Mouse (Mus musculus): ENCODE results near the gene Gm19345. TPM values are rescaled to one million over a fixed set of nuclear protein-coding genes. Genes with fewer than 3 reads are reported as not detected.
A peak's percentile ranks its signal among the peaks of the same experiment; 100 is the strongest.

The Gm19345 gene
- polyA plus RNA-seq, 1 experiment = not detected

DNA sequence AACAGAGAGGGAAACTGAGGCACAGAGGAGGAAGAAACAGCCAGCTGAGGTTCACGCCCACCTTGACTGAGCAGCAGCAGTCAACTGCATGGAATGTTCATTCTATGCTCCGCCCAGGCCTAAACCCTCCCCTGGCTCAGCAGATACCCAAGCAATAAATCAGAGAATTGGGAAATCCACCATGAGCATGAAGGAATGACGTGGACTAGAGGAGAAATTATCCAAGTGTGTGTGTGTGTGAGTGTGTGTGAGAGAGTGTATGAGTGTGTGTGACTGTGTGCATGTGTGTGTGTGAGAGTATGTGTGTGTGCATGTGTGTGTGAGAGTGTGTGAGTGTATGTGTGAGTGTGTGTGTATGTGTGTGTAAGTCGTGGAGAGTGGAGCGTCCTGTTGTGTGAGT lies 33.4 kb upstream of the Gm19345 start:
- H3K79me2 ChIP-seq (ENCODE audit: control insufficient read depth, insufficient read depth) = no peaks in the 10 kb centered on the region
- no peak overlapping the region for H3ac ChIP-seq (ENCODE audit: control insufficient read depth, insufficient read length, low read depth)
- H3K4me3 ChIP-seq (ENCODE audit: insufficient read depth, poor library complexity, severe bottlenecking) = no peak overlapping the region
- no peaks in the 10 kb centered on the region for H3K79me3 ChIP-seq (ENCODE audit: low read depth)
- H3K27me3 ChIP-seq (ENCODE audit: control insufficient read depth, insufficient read depth, insufficient read length) = no peaks in the 10 kb centered on the region
- H3K36me3 ChIP-seq (ENCODE audit: control insufficient read depth, insufficient read depth) = no peaks in the 10 kb centered on the region
- TF ChIP-seq USF1 (IDR thresholded peaks at IDR 0.05; ENCODE audit: low read depth) = no peak
- TF ChIP-seq CEBPB (IDR thresholded peaks at IDR 0.05; ENCODE audit: low read depth) = peak; percentile 86

DNA sequence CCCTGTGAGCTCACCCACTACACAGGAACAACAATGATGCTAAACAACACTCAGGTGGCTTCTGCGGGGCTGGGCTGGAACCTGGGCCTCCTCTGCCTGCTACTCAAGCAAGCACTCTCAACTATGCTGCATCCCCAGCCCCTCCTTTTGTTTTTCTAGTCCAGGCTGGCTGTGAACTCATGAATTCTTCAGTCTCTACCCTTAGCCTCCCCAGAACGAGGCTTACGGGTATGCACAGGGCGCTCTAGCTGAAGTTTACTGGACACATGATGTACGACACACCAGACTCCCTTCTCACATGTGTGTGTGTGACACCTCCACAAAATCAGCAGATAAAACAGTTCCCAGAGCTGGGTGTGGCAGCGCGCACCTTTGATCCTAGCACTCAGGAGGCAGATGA lies 32.9 kb upstream of the Gm19345 start:
- H3K79me3 ChIP-seq (ENCODE audit: low read depth) = no peaks in the 10 kb centered on the region
- no peaks in the 10 kb centered on the region for H3K79me2 ChIP-seq (ENCODE audit: control insufficient read depth, insufficient read depth)
- no peak overlapping the region for H3K4me3 ChIP-seq (ENCODE audit: insufficient read depth, poor library complexity, severe bottlenecking)
- TF ChIP-seq FOSL1 (IDR thresholded peaks at IDR 0.05; ENCODE audit: insufficient read depth, low read length, poor library complexity, severe bottlenecking) = no peak
- TF ChIP-seq MAX (IDR thresholded peaks at IDR 0.05) = no peak
- TF ChIP-seq MYOG (IDR thresholded peaks at IDR 0.05; ENCODE audit: control insufficient read depth, extremely low read depth, insufficient read length) = no peak
- no peak for TF ChIP-seq CTCF (IDR thresholded peaks at IDR 0.05; ENCODE audit: control insufficient read depth, insufficient read depth, insufficient read length)
- no peak for TF ChIP-seq CEBPB (IDR thresholded peaks at IDR 0.05; ENCODE audit: low read depth)
- TF ChIP-seq MYOD1 (IDR thresholded peaks at IDR 0.05; ENCODE audit: control insufficient read depth, insufficient read length, low read depth) = no peak
- TF ChIP-seq USF1 (IDR thresholded peaks at IDR 0.05; ENCODE audit: low read depth) = no peak
- H3K36me3 ChIP-seq (ENCODE audit: control insufficient read depth, insufficient read depth) = no peaks in the 10 kb centered on the region
- H3ac ChIP-seq (ENCODE audit: control insufficient read depth, insufficient read length, low read depth) = no peak overlapping the region
- no peaks in the 10 kb centered on the region for H3K27me3 ChIP-seq (ENCODE audit: control insufficient read depth, insufficient read depth, insufficient read length)

DNA sequence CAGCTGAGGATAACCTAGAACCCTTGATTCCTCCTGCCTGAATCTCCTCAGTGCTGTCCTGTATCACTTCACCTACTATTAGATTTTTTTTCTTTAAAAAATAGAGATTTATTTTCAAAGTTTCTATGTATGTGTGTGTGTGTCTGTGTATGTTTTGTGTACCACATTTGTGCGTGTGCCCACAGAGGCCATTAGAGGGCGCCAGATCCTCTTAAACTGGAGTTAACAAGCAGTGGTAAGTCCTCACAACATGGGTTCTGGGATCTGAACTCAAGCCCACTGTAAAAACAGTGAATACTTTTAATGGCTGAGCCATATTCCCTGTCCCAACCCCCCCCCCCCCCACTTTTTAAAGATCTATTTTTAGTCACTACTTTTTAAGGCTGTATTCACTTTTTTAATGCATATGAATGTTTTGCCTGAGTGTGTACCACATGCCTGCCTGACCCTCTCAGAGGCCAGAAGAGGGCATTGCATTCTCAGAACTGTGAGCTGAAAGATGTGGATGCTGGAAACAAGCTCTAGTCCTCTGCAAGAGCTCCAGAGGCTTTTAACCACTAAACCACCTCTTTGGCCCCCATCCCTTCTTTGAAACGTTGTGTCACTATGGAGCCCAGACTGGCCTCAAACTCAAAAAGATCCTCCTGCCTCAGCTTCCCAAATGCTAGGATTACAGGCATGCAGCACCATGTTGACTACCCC lies 31.3 kb upstream of the Gm19345 start:
- H3K4me3 ChIP-seq (ENCODE audit: insufficient read depth, poor library complexity, severe bottlenecking) = no peak overlapping the region

DNA sequence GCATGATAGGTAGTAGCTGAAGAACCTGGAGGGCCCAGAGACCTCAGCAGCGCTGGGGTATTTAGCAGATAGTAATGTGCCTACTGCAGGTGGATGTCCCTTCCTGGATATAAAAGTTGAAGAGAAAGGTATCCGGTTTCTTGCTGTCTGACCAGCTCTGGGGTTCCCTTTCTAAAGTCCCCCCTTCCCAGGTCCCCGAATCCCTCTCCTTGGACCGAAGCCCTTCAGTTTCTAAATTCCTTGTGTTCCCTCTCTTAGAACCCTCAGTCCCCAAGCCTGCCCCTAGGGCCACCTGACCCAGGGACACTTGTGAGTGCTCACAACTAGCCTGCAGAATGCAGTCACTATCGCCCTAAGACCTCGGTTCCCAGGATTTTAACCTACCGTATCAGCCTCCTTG lies 30.2 kb upstream of the Gm19345 start:
- TF ChIP-seq MAX (IDR thresholded peaks at IDR 0.05) (no peak), CEBPB (IDR thresholded peaks at IDR 0.05; ENCODE audit: low read depth) (no peak), CTCF (IDR thresholded peaks at IDR 0.05; ENCODE audit: control insufficient read depth, insufficient read depth, insufficient read length) (no peak), MYOD1 (IDR thresholded peaks at IDR 0.05; ENCODE audit: control insufficient read depth, insufficient read length, low read depth) (no peak), FOSL1 (IDR thresholded peaks at IDR 0.05; ENCODE audit: insufficient read depth, low read length, poor library complexity, severe bottlenecking) (no peak), USF1 (IDR thresholded peaks at IDR 0.05; ENCODE audit: low read depth) (no peak), MYOG (IDR thresholded peaks at IDR 0.05; ENCODE audit: control insufficient read depth, extremely low read depth, insufficient read length) (no peak)
- no peaks in the 10 kb centered on the region for H3K79me3 ChIP-seq (ENCODE audit: low read depth)
- no peaks in the 10 kb centered on the region for H3K27me3 ChIP-seq (ENCODE audit: control insufficient read depth, insufficient read depth, insufficient read length)
- H3ac ChIP-seq (ENCODE audit: control insufficient read depth, insufficient read length, low read depth) = no peak overlapping the region
- no peak overlapping the region for H3K4me3 ChIP-seq (ENCODE audit: insufficient read depth, poor library complexity, severe bottlenecking)
- H3K79me2 ChIP-seq (ENCODE audit: control insufficient read depth, insufficient read depth) = no peaks in the 10 kb centered on the region
- H3K36me3 ChIP-seq (ENCODE audit: control insufficient read depth, insufficient read depth) = no peaks in the 10 kb centered on the region

More for the DNA sequence above, 31.3 kb upstream of the Gm19345 start:
- no peaks in the 10 kb centered on the region for H3K79me2 ChIP-seq (ENCODE audit: control insufficient read depth, insufficient read depth)
- TF ChIP-seq USF1 (IDR thresholded peaks at IDR 0.05; ENCODE audit: low read depth) = no peak
- no peak for TF ChIP-seq MAX (IDR thresholded peaks at IDR 0.05)
- no peak for TF ChIP-seq CEBPB (IDR thresholded peaks at IDR 0.05; ENCODE audit: low read depth)
- TF ChIP-seq FOSL1 (IDR thresholded peaks at IDR 0.05; ENCODE audit: insufficient read depth, low read length, poor library complexity, severe bottlenecking) = no peak
- no peaks in the 10 kb centered on the region for H3K36me3 ChIP-seq (ENCODE audit: control insufficient read depth, insufficient read depth)
- H3K27me3 ChIP-seq (ENCODE audit: control insufficient read depth, insufficient read depth, insufficient read length) = no peaks in the 10 kb centered on the region
- no peak overlapping the region for H3ac ChIP-seq (ENCODE audit: control insufficient read depth, insufficient read length, low read depth)
- H3K79me3 ChIP-seq (ENCODE audit: low read depth) = no peaks in the 10 kb centered on the region

DNA sequence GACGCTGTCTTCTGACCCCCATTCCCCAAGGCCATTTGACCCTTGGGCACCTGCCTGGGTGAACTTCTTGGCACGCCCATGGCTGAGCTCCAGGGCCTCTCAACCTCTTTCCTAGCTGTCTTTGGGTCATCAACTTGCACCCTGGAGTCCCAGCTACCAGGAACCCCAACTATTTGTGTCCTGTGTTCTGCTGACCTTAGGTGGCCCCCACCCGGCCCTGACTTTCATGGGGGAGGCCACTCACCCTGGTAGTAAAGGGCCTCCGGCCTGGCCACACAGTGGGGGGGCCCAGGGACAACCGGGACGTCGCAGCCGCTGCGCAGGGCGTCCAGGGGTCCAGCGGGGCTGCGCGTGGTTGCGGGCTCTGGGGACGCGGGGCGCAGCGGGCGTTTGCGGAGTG lies 29.6 kb upstream of the Gm19345 start:
- H3ac ChIP-seq (ENCODE audit: control insufficient read depth, insufficient read length, low read depth) = peak overlapping the region; percentile 77
- no peaks in the 10 kb centered on the region for H3K79me2 ChIP-seq (ENCODE audit: control insufficient read depth, insufficient read depth)
- no peaks in the 10 kb centered on the region for H3K27me3 ChIP-seq (ENCODE audit: control insufficient read depth, insufficient read depth, insufficient read length)
- H3K4me3 ChIP-seq (ENCODE audit: insufficient read depth, poor library complexity, severe bottlenecking) = peak overlapping the region; percentile 21
- TF ChIP-seq MYOD1 (IDR thresholded peaks at IDR 0.05; ENCODE audit: control insufficient read depth, insufficient read length, low read depth) = no peak
- TF ChIP-seq USF1 (IDR thresholded peaks at IDR 0.05; ENCODE audit: low read depth) = no peak
- no peak for TF ChIP-seq CTCF (IDR thresholded peaks at IDR 0.05; ENCODE audit: control insufficient read depth, insufficient read depth, insufficient read length)
- no peak for TF ChIP-seq CEBPB (IDR thresholded peaks at IDR 0.05; ENCODE audit: low read depth)
- no peak for TF ChIP-seq MYOG (IDR thresholded peaks at IDR 0.05; ENCODE audit: control insufficient read depth, extremely low read depth, insufficient read length)
- TF ChIP-seq FOSL1 (IDR thresholded peaks at IDR 0.05; ENCODE audit: insufficient read depth, low read length, poor library complexity, severe bottlenecking) = no peak
- TF ChIP-seq MAX (IDR thresholded peaks at IDR 0.05) = no peak
- no peaks in the 10 kb centered on the region for H3K36me3 ChIP-seq (ENCODE audit: control insufficient read depth, insufficient read depth)
- no peaks in the 10 kb centered on the region for H3K79me3 ChIP-seq (ENCODE audit: low read depth)

- Histone ChIP-seq H3K36me3 (ENCODE audit: control insufficient read depth, insufficient read depth) (no peaks in the 10 kb centered on the region), H3K27me3 (ENCODE audit: control insufficient read depth, insufficient read depth, insufficient read length) (no peaks in the 10 kb centered on the region), H3ac (ENCODE audit: control insufficient read depth, insufficient read length, low read depth) (peak within 1 kb of the TSS; percentile 77)
These were observed 29.2 kb upstream of the Gm19345 start, which contains the start of gene Bcl3 for GRCm38 (mm10) chr7:19822604-19823058. Gene Bcl3 (minus strand): TSS chr7:19822770.

More at GRCm38 (mm10) chr7:19822604-19823058, 29.2 kb upstream of the Gm19345 start, which contains the start of gene Bcl3:
- TF ChIP-seq MAX (IDR thresholded peaks at IDR 0.05) (no peak), CEBPB (IDR thresholded peaks at IDR 0.05; ENCODE audit: low read depth) (no peak), USF1 (IDR thresholded peaks at IDR 0.05; ENCODE audit: low read depth) (no peak)
- Histone ChIP-seq H3K79me2 (ENCODE audit: control insufficient read depth, insufficient read depth) (no peaks in the 10 kb centered on the region), H3K79me3 (ENCODE audit: low read depth) (no peaks in the 10 kb centered on the region), H3K4me3 (ENCODE audit: insufficient read depth, poor library complexity, severe bottlenecking) (peak within 1 kb of the TSS; percentile 21)
